ENCODE assay signal across 13 mouse cellular contexts in genomic region chr13:43305181-43305924, GRCm38 (mm10). TPM values are rescaled to one million over a fixed set of nuclear protein-coding genes. Genes with fewer than 3 reads are reported as not detected.
DNase-seq lines count a peak whose midpoint lies in the region; ATAC-seq and TF ChIP-seq lines count a peak whose summit lies in the region.
"Had no signal": no experiment of that assay in that cellular context is flagged by ENCODE, and none has a peak within 500 bp of the region (broad histone marks: within the 10 kb centered on the region; RNA-seq: fewer than 3 reads in every experiment).

No protein-coding gene starts in this region.

- H3K9me3 ChIP-seq in hindbrain, embryonic 13.5 days = peaks cover 3% of the 10 kb centered on the region; the same call in 1 of the 2 replicates
- H3K9me3 ChIP-seq in hindbrain, embryonic 10.5 days = peaks cover 13% of the 10 kb centered on the region; the same call in 1 of the 2 replicates
- H3K9me3 ChIP-seq in E14TG2a.4 (ENCODE audit: low read length) = peaks cover 13% of the 10 kb centered on the region
- no peaks in the 10 kb centered on the region for H3K9me3 ChIP-seq in hindbrain, embryonic 15.5 days

- no peak for ATAC-seq in hindbrain, embryonic 13.5 days (ENCODE audit: low FRiP score)
- no peak for ATAC-seq in hindbrain, embryonic 15.5 days (ENCODE audit: low FRiP score, low read depth)
- ATAC-seq: inflammation-experienced regulatory T-cells, adult 6 months had no signal

- 75% methylated on average over 15 of the region's 15 CpGs for WGBS in hindbrain, embryonic 13.5 days
- WGBS in hindbrain, embryonic 10.5 days = 80% methylated on average over 15 of the region's 15 CpGs
- 70% methylated on average over 15 of the region's 15 CpGs for WGBS in hindbrain, embryonic 15.5 days

- peak overlapping the region; percentile 87; the same call in 1 of the 2 replicates for H3K4me2 ChIP-seq in hindbrain, embryonic 13.5 days
- H3K4me2 ChIP-seq in hindbrain, embryonic 15.5 days = peak overlapping the region; percentile 70

- peaks cover 33% of the 10 kb centered on the region for H3K4me1 ChIP-seq in hindbrain, embryonic 13.5 days (replicated peaks)
- peaks cover 37% of the 10 kb centered on the region for H3K4me1 ChIP-seq in hindbrain, embryonic 10.5 days (replicated peaks)
- peaks cover 43% of the 10 kb centered on the region for H3K4me1 ChIP-seq in E14TG2a.4 (replicated peaks; ENCODE audit: low read depth, low read length)
- peaks cover 31% of the 10 kb centered on the region for H3K4me1 ChIP-seq in hindbrain, embryonic 15.5 days (replicated peaks)

- intact Hi-C loops in left cerebral cortex, postnatal 36 days (cut with DNase I) = no loop called here

- 0 out of 2 replicates have a peak overlapping the region, but pooled peaks have one; percentile 94 for H3K27ac ChIP-seq in hindbrain, embryonic 13.5 days
- no peak overlapping the region for H3K27ac ChIP-seq in hindbrain, embryonic 10.5 days
- no peak overlapping the region for H3K27ac ChIP-seq in hindbrain, embryonic 15.5 days (replicated peaks)
- H3K27ac ChIP-seq: kidney, embryonic 15.5 days had no signal

- H3K36me3 ChIP-seq in hindbrain, embryonic 13.5 days = no peaks in the 10 kb centered on the region
- no peaks in the 10 kb centered on the region for H3K36me3 ChIP-seq in hindbrain, embryonic 10.5 days
- H3K36me3 ChIP-seq in E14TG2a.4 (ENCODE audit: insufficient read depth, low read length) = no peaks in the 10 kb centered on the region
- no peaks in the 10 kb centered on the region for H3K36me3 ChIP-seq in hindbrain, embryonic 15.5 days
- H3K36me3 ChIP-seq: embryonic facial prominence, embryonic 13.5 days; forebrain, embryonic 12.5 days; kidney, embryonic 15.5 days had no signal

- 0 out of 2 replicates have a peak overlapping the region, but pooled peaks have one; percentile 85 for H3K4me3 ChIP-seq in hindbrain, embryonic 13.5 days
- H3K4me3 ChIP-seq in hindbrain, embryonic 10.5 days = no peak overlapping the region
- H3K4me3 ChIP-seq in E14TG2a.4 (replicated peaks; ENCODE audit: low read length) = peak overlapping the region; percentile 92
- H3K4me3 ChIP-seq in hindbrain, embryonic 15.5 days = no peak overlapping the region

- no peak for TF ChIP-seq CTCF in E14TG2a.4 (conservative IDR thresholded peaks at IDR 0.05; ENCODE audit: low read length)

- H3K9ac ChIP-seq in hindbrain, embryonic 13.5 days = peak overlapping the region; percentile 93; the same call in 1 of the 2 replicates
- H3K9ac ChIP-seq in hindbrain, embryonic 15.5 days = no peak overlapping the region

- DNase-seq in cerebellum, adult 18-20 months = peak; percentile 16 to 25
- DNase-seq in cerebellum, postnatal 10 days = no peak
- no peak for DNase-seq in hindbrain, embryonic 10.5 days (ENCODE audit: low spot score)
- no peak for DNase-seq in left cerebral cortex, postnatal 36 days (ENCODE audit: low spot score in 2 of 2)
- no peak for DNase-seq in urinary bladder, postnatal 36 days (ENCODE audit: low spot score in 2 of 2)
- DNase-seq: thymus, postnatal 25 days had no signal

- H3K27me3 ChIP-seq in hindbrain, embryonic 13.5 days = peaks cover 32% of the 10 kb centered on the region
- H3K27me3 ChIP-seq in hindbrain, embryonic 10.5 days (ENCODE audit: insufficient read depth, poor library complexity, severe bottlenecking) = peaks cover 63% of the 10 kb centered on the region
- peaks cover 57% of the 10 kb centered on the region for H3K27me3 ChIP-seq in E14TG2a.4 (ENCODE audit: insufficient read depth, low read length)
- H3K27me3 ChIP-seq in hindbrain, embryonic 15.5 days = no peaks in the 10 kb centered on the region

RNA-seq across cellular contexts. Expression of gene Gfod1, which starts 1.4 kb away (rescaled TPM):
- 2.0 and 2.2 TPM in 2 replicates for polyA plus RNA-seq in hindbrain, embryonic 13.5 days (2015; fragmentation: Nextera tagmentation; extraction: Ambion mirVana)
- 0.43 and 0.46 TPM in 2 replicates for polyA plus RNA-seq in hindbrain, embryonic 10.5 days (2016; fragmentation: Nextera tagmentation; extraction: Ambion mirVana)
- 2.4 and 3.0 TPM in 2 replicates for polyA plus RNA-seq in hindbrain, embryonic 15.5 days (2015; fragmentation: Nextera tagmentation; extraction: Ambion mirVana)
- 100 to 1,000 TPM in 1 of 2 experiments, 10 to 100 TPM in 1; 89.0 to 108 TPM for total RNA-seq in left cerebral cortex, postnatal 36 days (2021)

RNA-seq across cellular contexts. Expression of gene Sirt5, which starts 59.9 kb away (rescaled TPM):
- polyA plus RNA-seq in hindbrain, embryonic 13.5 days (2015; fragmentation: Nextera tagmentation; extraction: Ambion mirVana) = 38.6 and 38.9 TPM in 2 replicates
- 20.8 and 24.9 TPM in 2 replicates for polyA plus RNA-seq in hindbrain, embryonic 10.5 days (2016; fragmentation: Nextera tagmentation; extraction: Ambion mirVana)
- polyA plus RNA-seq in hindbrain, embryonic 15.5 days (2015; fragmentation: Nextera tagmentation; extraction: Ambion mirVana) = 34.8 and 36.7 TPM in 2 replicates
- total RNA-seq in left cerebral cortex, postnatal 36 days (2021) = 10 to 100 TPM; 17.6 to 19.5 TPM

Comparison
In these comparisons a context has a peak if more than half of its experiments do, and no peak if none do; other contexts are left out.
1. DNase-seq: peak in cerebellum, adult 18-20 months (2 of 2); none in cerebellum, postnatal 10 days (0 of 2), hindbrain, embryonic 10.5 days (single experiment), left cerebral cortex, postnatal 36 days (0 of 2) and urinary bladder, postnatal 36 days (0 of 2).
2. H3K4me3 ChIP-seq: peak in hindbrain, embryonic 13.5 days (single experiment) and E14TG2a.4 (single experiment); none in hindbrain, embryonic 10.5 days (single experiment) and hindbrain, embryonic 15.5 days (single experiment).